Mouse (Mus musculus): ENCODE results near the gene Six4. TPM values are rescaled to one million over a fixed set of nuclear protein-coding genes. Genes with fewer than 3 reads are reported as not detected.

The Six4 gene
- polyA plus RNA-seq, 1 experiment: 0.78 TPM

DNA sequence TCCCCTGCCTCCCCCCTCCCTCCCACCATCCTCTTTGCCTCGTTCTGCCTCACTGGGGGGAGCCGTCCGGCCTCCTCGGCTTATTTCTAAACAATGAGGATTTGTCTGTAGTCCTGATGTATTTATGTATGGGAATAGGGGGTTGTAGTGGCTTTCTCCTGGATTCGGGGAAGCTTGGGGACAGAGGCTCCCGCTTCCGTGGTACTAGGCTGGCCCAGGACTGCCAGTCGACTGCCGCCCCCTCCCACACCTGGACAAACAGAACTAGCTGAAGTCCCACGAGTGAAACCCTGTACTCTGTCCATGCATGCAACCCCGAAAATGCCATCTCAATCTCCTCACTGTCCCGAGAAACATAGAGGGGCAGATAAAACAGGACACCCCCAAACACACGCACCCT, 63.0 kb downstream of the Six4 start:
- whole genome bisulfite sequencing: 5% methylated on average over 13 of the region's 13 CpGs
- no peak overlapping the region for H3K4me3 ChIP-seq (ENCODE audit: insufficient read depth, low read depth, low read length)
- H3K27ac ChIP-seq (ENCODE audit: insufficient read depth, low read depth, low read length): no peak overlapping the region
- H3K36me3 ChIP-seq (ENCODE audit: control insufficient read depth, insufficient read depth, low read length): no peaks in the 10 kb centered on the region
- no peaks in the 10 kb centered on the region for H3K4me1 ChIP-seq (ENCODE audit: control insufficient read depth, insufficient read depth, low read length)
- H3K27me3 ChIP-seq (replicated peaks; ENCODE audit: control insufficient read depth, insufficient read depth, low read length): peaks cover 12% of the 10 kb centered on the region
- TF ChIP-seq CTCF (conservative IDR thresholded peaks at IDR 0.05; ENCODE audit: insufficient read depth, insufficient read length, low read depth, low read length): no peak
- TF ChIP-seq POLR2A (IDR thresholded peaks at IDR 0.05; ENCODE audit: low read depth, low read length): no peak
- no peak for DNase-seq

Other genes with a start within 250 kb of the Six4 start
- not detected in 2 replicates for gene Six6, start 173.6 kb downstream of the Six4 start, polyA plus RNA-seq (2012; rRNA removed)
- not detected in 2 replicates for gene 4930447C04Rik, start 172.7 kb downstream of the Six4 start, polyA plus RNA-seq (2012; rRNA removed)
- 0.35 and 0.53 TPM in 2 replicates for gene Six1, start 59.6 kb downstream of the Six4 start, polyA plus RNA-seq (2012; rRNA removed)
- gene Mnat1, start 10.3 kb upstream of the Six4 start, polyA plus RNA-seq (2012; rRNA removed): 6.5 and 7.9 TPM in 2 replicates
- 4.8 and 6.1 TPM in 2 replicates for gene Trmt5, start 173.3 kb upstream of the Six4 start, polyA plus RNA-seq (2012; rRNA removed)
- 15.1 and 17.7 TPM in 2 replicates for gene Slc38a6, start 173.3 kb upstream of the Six4 start, polyA plus RNA-seq (2012; rRNA removed)